Mouse (Mus musculus): ENCODE measurements around the gene Ak9. TPM values are rescaled to one million over a fixed set of nuclear protein-coding genes. Genes with fewer than 3 reads are reported as not detected.

Ak9 gene
- polyA plus RNA-seq, 1 experiment from 2014 or later: not detected

- no peak overlapping the region for H3K27ac ChIP-seq
Observed at GRCm38 (mm10) chr10:41288771-41289415, 14.9 kb upstream of the Ak9 start.

DNA sequence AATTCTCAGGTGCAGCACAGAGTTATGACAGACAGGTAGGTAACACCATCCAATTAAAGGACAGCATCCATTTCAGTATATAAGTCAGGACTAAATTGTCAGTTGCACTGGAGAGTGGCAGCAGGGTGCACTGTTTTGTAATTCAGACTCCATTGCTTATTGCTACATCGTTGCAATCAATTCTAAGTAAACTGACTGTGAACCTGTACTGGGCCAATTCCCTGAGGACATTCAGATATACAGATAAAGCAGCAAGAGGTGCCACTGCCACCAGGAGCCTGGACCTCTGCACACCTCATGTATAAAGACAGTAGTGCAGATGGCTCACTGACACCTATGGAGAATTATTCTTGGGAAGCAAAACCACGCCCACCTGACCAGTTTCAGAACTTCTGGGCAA, 12.8 kb upstream of the Ak9 start:
- H3K9me3 ChIP-seq (replicated peaks): no peaks in the 10 kb centered on the region
- H3K36me3 ChIP-seq: no peaks in the 10 kb centered on the region
- ATAC-seq: no peak
- H3K9ac ChIP-seq: no peak overlapping the region
- 62% methylated on average over 2 of the region's 2 CpGs for WGBS (ENCODE audit: insufficient replicate concordance)
- H3K4me2 ChIP-seq: no peak overlapping the region
- H3K4me1 ChIP-seq: peaks cover 31% of the 10 kb centered on the region
- H3K27ac ChIP-seq: no peak overlapping the region
- H3K27me3 ChIP-seq (replicated peaks): no peaks in the 10 kb centered on the region
- no peak overlapping the region for H3K4me3 ChIP-seq

More at GRCm38 (mm10) chr10:41288771-41289415, 14.9 kb upstream of the Ak9 start:
- Histone ChIP-seq H3K27me3 (replicated peaks) (no peaks in the 10 kb centered on the region), H3K4me2 (peak overlapping the region; percentile 22), H3K36me3 (no peaks in the 10 kb centered on the region), H3K4me1 (peaks cover 22% of the 10 kb centered on the region), H3K9me3 (replicated peaks) (no peaks in the 10 kb centered on the region), H3K9ac (no peak overlapping the region), H3K4me3 (no peak overlapping the region)
- ATAC-seq: peak; percentile 85
- 36% methylated on average over 16 of the region's 16 CpGs for WGBS (ENCODE audit: insufficient replicate concordance)

DNA sequence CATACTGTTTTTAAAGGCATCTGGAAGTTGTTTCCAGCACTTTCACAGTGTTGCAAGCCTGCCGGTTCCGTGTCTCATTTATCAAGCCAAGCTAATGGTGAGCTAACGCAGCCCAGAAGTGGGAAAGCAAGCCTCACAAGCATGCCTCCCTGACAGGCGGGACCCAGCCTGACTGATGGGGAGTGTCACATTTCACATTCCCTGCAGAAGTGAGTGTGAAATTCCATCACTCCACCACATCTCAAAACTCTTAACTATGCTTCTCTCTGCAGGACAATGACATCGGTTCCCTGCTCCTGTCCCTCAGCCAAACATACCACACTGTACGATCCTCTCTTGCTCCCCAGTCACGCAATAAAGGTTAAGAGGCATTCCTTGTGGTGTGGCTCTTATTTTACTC, 10.8 kb upstream of the Ak9 start:
- 31% methylated on average over 7 of the region's 7 CpGs for WGBS (ENCODE audit: insufficient replicate concordance)
- Histone ChIP-seq H3K9ac (no peak overlapping the region), H3K4me3 (no peak overlapping the region), H3K4me2 (no peak overlapping the region), H3K27me3 (replicated peaks) (no peaks in the 10 kb centered on the region), H3K36me3 (no peaks in the 10 kb centered on the region), H3K9me3 (replicated peaks) (no peaks in the 10 kb centered on the region), H3K4me1 (peaks cover 30% of the 10 kb centered on the region), H3K27ac (no peak overlapping the region)
- ATAC-seq: no peak

DNA sequence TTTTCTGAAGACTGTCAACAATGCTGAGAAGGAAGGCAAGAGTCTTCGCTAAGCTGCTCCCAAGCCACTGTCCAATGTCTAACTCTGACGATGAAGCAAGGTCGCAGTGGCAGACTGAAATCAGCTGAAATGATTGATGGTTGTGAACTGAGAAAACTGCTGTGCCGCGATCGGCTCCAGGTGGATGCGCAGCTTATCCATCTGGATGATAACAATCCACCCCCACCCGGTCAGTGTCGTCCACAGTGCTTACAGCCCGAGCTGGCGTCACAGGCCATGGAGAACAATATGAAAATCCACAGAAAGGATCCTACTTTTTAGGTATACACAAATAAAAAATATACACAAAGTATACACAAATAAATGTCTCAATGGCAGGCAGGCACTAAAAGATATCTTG, 9.0 kb upstream of the Ak9 start:
- no peak overlapping the region for H3K9ac ChIP-seq
- no peaks in the 10 kb centered on the region for H3K36me3 ChIP-seq
- no peak for ATAC-seq
- no peaks in the 10 kb centered on the region for H3K9me3 ChIP-seq (replicated peaks)
- no peak overlapping the region for H3K4me3 ChIP-seq
- 77% methylated on average over 11 of the region's 11 CpGs for WGBS (ENCODE audit: insufficient replicate concordance)
- H3K27me3 ChIP-seq (replicated peaks): no peaks in the 10 kb centered on the region
- peaks cover 20% of the 10 kb centered on the region for H3K4me1 ChIP-seq
- no peak overlapping the region for H3K4me2 ChIP-seq
- H3K27ac ChIP-seq: no peak overlapping the region

DNA sequence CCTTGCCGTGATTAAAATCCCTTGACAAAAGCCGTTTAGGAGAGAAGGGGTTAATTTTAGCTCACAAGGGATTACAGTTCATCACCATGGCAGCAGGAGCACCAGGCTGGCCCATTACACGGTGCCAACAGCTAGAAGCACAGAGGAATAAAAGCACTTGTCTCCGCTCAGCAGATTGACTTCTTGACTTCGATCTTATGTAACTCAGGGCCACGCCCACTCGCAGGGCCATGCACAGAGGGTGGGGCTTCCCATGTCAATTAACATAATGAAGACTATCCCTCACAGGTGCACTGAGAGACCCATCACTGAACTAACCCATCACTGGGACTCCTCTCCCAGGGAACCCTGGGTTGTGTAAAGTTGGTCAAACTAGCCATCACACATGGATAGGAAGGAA, 8.6 kb upstream of the Ak9 start:
- peaks cover 20% of the 10 kb centered on the region for H3K4me1 ChIP-seq
- no peaks in the 10 kb centered on the region for H3K9me3 ChIP-seq (replicated peaks)
- no peak overlapping the region for H3K9ac ChIP-seq
- 50% methylated on average over 7 of the region's 7 CpGs for WGBS (ENCODE audit: insufficient replicate concordance)
- H3K27me3 ChIP-seq (replicated peaks): no peaks in the 10 kb centered on the region
- H3K36me3 ChIP-seq: no peaks in the 10 kb centered on the region
- ATAC-seq: no peak
- no peak overlapping the region for H3K4me2 ChIP-seq
- no peak overlapping the region for H3K27ac ChIP-seq
- no peak overlapping the region for H3K4me3 ChIP-seq

DNA sequence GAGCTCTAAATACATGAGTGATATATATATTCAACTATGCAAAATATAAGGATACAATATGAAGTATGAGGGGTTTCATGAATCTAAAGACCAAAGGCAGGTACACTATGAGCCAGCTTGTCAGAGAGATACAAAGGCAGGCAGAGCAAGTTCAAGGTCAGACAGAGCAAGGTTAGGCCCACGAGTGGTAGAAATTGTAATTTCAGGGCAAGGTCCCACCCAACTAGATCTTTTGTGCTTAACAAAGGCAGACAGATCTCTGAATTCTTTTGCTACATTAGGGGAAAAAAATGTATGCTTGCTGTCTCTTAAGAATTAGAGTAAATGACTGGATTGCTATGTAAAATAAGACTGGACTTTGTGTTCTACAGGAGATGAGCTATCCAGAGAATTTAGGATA, 3.6 kb upstream of the Ak9 start:
- Histone ChIP-seq H3K27ac (no peak overlapping the region), H3K4me2 (no peak overlapping the region), H3K36me3 (no peaks in the 10 kb centered on the region), H3K9ac (no peak overlapping the region), H3K4me3 (no peak overlapping the region), H3K4me1 (peaks cover 20% of the 10 kb centered on the region), H3K9me3 (replicated peaks) (no peaks in the 10 kb centered on the region), H3K27me3 (replicated peaks) (no peaks in the 10 kb centered on the region)
- no peak for ATAC-seq
- WGBS (ENCODE audit: insufficient replicate concordance): 57% methylated on average over 1 of the region's 1 CpGs

DNA sequence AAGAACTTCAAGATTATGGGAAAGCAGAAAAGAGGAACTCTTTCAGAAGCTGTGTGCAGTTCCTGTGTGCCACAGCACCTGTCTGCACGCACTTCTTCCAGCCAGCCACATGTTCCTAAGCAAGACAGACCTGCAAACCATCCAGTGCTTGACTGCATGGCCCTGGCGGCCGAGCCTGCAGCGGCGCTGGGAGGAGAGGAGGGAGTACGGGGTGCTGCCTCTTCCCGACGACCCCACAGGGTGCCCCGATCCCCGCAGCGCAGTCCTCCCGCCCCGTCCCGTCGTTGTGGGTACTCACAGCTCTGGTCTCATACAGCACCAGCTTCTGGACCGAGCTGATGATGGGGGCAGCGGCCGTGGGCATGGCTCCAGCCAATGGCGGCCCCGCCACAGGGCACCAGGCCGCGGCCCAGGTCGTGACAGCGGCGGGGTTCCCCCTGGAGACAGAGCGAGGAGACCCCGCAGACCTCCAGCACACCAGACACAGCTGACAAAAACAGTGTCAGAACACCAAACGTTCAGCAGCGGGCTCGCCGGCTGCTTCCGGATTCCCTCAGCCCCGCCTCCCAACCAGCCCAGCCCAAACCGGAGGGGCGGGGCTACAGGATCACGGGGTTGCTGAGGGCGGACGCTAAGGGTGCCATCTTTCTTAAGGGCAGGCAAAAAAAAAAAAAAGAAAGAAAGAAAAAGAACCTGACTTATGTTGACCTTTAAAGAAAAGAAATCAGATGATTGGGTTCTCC, 920 bp upstream of the Ak9 start, which contains the start of gene Fig4:
TSS of gene Fig4 (minus strand) at position 572 of the 743 bp plus-strand sequence.
- peak; percentile 87 for ATAC-seq
- no peaks in the 10 kb centered on the region for H3K9me3 ChIP-seq (replicated peaks)
- H3K4me2 ChIP-seq: peak within 1 kb of the TSS; percentile 93
- H3K27me3 ChIP-seq (replicated peaks): no peaks in the 10 kb centered on the region
- peak within 1 kb of the TSS; percentile 85 for H3K4me3 ChIP-seq
- peaks cover 19% of the 10 kb centered on the region for H3K4me1 ChIP-seq
- no peaks in the 10 kb centered on the region for H3K36me3 ChIP-seq
- peak within 1 kb of the TSS; percentile 90 for H3K9ac ChIP-seq
- peak within 1 kb of the TSS; percentile 81 for H3K27ac ChIP-seq
- WGBS (ENCODE audit: insufficient replicate concordance): under 1% methylated on average over 38 of the region's 38 CpGs

DNA sequence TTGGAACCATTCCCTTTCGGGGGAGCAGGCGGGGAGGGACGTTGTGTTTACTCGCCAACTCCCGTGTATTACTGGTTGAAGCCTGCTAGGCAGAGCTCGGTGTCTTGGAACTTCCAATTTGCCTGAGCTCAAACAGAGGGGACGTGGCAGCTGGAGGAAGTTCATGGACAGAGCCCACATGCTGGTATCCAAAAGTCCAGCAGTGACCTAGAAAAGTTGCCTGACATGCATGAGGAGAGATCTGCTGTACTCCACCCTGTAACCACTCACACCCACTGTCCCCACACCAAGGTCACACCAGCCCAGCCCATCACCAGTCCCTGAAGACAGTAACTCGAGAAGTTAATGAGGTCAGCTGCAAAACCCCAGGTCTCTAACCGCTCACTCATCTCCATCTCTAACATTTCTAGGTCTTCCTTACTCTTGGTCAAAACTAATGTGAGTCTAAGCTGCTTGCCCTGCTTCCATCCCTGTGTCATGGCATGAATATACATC, 1.2 kb downstream of the Ak9 start:
- H3K4me2 ChIP-seq: no peak overlapping the region
- no peaks in the 10 kb centered on the region for H3K27me3 ChIP-seq (replicated peaks)
- peaks cover 19% of the 10 kb centered on the region for H3K4me1 ChIP-seq
- 66% methylated on average over 9 of the region's 9 CpGs for WGBS (ENCODE audit: insufficient replicate concordance)
- H3K36me3 ChIP-seq: no peaks in the 10 kb centered on the region
- no peak overlapping the region for H3K9ac ChIP-seq
- ATAC-seq: no peak
- no peak overlapping the region for H3K27ac ChIP-seq
- no peaks in the 10 kb centered on the region for H3K9me3 ChIP-seq (replicated peaks)
- no peak overlapping the region for H3K4me3 ChIP-seq

GRCm38 (mm10) chr10:41308205-41308604, 4.4 kb downstream of the Ak9 start:
- no peak for ATAC-seq
- no peaks in the 10 kb centered on the region for H3K36me3 ChIP-seq
- no peak overlapping the region for H3K27ac ChIP-seq
- H3K4me3 ChIP-seq: no peak overlapping the region
- no peaks in the 10 kb centered on the region for H3K27me3 ChIP-seq (replicated peaks)
- no peak overlapping the region for H3K9ac ChIP-seq
- no peak overlapping the region for H3K4me2 ChIP-seq
- H3K4me1 ChIP-seq: peaks cover 4% of the 10 kb centered on the region
- 79% methylated on average over 4 of the region's 4 CpGs for WGBS (ENCODE audit: insufficient replicate concordance)
- H3K9me3 ChIP-seq (replicated peaks): no peaks in the 10 kb centered on the region

- Histone ChIP-seq H3K4me1 (no peaks in the 10 kb centered on the region), H3K27ac (no peak overlapping the region), H3K36me3 (no peaks in the 10 kb centered on the region), H3K9me3 (replicated peaks) (no peaks in the 10 kb centered on the region), H3K4me3 (no peak overlapping the region), H3K4me2 (no peak overlapping the region), H3K9ac (no peak overlapping the region), H3K27me3 (replicated peaks) (no peaks in the 10 kb centered on the region)
- 68% methylated on average over 3 of the region's 3 CpGs for WGBS (ENCODE audit: insufficient replicate concordance)
- ATAC-seq: no peak
Observed at GRCm38 (mm10) chr10:41315866-41316265, 12.1 kb downstream of the Ak9 start.

GRCm38 (mm10) chr10:41332533-41333043, 28.8 kb downstream of the Ak9 start:
- Histone ChIP-seq H3K9me3 (replicated peaks) (no peaks in the 10 kb centered on the region), H3K4me3 (no peak overlapping the region), H3K27me3 (replicated peaks) (no peaks in the 10 kb centered on the region), H3K4me2 (no peak overlapping the region), H3K36me3 (no peaks in the 10 kb centered on the region), H3K4me1 (no peaks in the 10 kb centered on the region), H3K27ac (no peak overlapping the region), H3K9ac (no peak overlapping the region)
- no peak for ATAC-seq
- 50% methylated on average over 2 of the region's 2 CpGs for WGBS (ENCODE audit: insufficient replicate concordance)

DNA sequence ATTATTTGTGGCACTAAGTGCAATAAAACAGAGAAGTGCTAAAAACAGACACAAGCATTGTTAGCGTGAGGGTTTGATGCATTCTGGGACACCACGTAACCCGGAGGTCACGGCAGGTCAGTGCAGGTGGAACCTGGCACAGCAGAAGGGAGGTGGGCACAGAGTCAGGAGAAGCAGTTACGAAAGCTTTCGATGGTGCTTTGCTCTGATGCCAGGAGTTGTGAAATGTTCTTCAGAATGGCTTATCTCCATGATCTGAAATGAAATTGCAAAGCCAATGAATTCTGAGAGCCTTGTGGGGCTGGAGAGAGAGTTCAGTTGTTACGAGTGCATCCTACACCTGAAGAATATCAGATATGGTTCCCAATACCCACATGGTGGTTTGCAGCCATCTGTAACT, 37.6 kb downstream of the Ak9 start:
- no peak overlapping the region for H3K27ac ChIP-seq
- no peaks in the 10 kb centered on the region for H3K27me3 ChIP-seq (replicated peaks)
- no peaks in the 10 kb centered on the region for H3K4me1 ChIP-seq
- H3K36me3 ChIP-seq: no peaks in the 10 kb centered on the region
- H3K4me3 ChIP-seq: no peak overlapping the region
- no peak for ATAC-seq
- H3K9me3 ChIP-seq (replicated peaks): no peaks in the 10 kb centered on the region
- no peak overlapping the region for H3K9ac ChIP-seq
- 70% methylated on average over 7 of the region's 7 CpGs for WGBS (ENCODE audit: insufficient replicate concordance)
- no peak overlapping the region for H3K4me2 ChIP-seq
